Mouse (Mus musculus) olfactory bulb, adult 2 months (tissue): ENCODE measurements around the gene Myo1a. TPM values are rescaled to one million over a fixed set of nuclear protein-coding genes. Genes with fewer than 3 reads are reported as not detected.
A peak's percentile ranks its signal among the peaks of the same experiment; 100 is the strongest.
"Not testable (repeated sequence)": the region's sequence is repeated elsewhere in the genome, so short reads cannot be mapped to it uniquely, and the experiment has no call there.

ENCODE experiments used
- H3K27ac ChIP-seq: fragments of 200-500 bp; 2 replicates; pipeline ENCODE4 v1.5.1; 2012; ENCODE audit warnings: low read depth, low read length; ENCODE audit not compliant: insufficient read depth
- H3K4me1 ChIP-seq: fragments of 200-500 bp; 2 replicates; pipeline ENCODE4 v1.6.1; 2012; ENCODE audit warnings: low read length; ENCODE audit not compliant: control insufficient read depth, insufficient read depth
- H3K4me3 ChIP-seq: fragments of 200-500 bp; 2 replicates; pipeline ENCODE4 v1.5.1; 2012; ENCODE audit warnings: mild to moderate bottlenecking, low read depth, low read length, moderate library complexity; ENCODE audit not compliant: insufficient read depth
- CTCF ChIP-seq: fragments of 200-500 bp; IDR thresholded peaks from 2 replicates; pipeline ENCODE4 v1.5.1; 2012; ENCODE audit warnings: low read depth, mild to moderate bottlenecking, low read length, moderate library complexity; ENCODE audit not compliant: insufficient read depth
- POLR2A ChIP-seq: fragments of 200-500 bp; IDR thresholded peaks from 2 replicates; pipeline ENCODE4 v1.6.1; 2012; ENCODE audit warnings: mild to moderate bottlenecking, low read depth, low read length, moderate library complexity; ENCODE audit not compliant: insufficient read depth
- WGBS: fragments of 180-500 bp; shearing (Covaris S2); methylation state at CpG from one replicate; pipeline ENCODE4 v1.1.7; 2018; 5-methylcytosine and 5-hydroxymethylcytosine counted together
- polyA plus RNA-seq: library from polyadenylated mRNA; stranded (reverse); fragments of >200 nt; gene quantifications from 2 replicates; pipeline ENCODE4 v1.2.4, GENCODE M21; 2012; ENCODE audit warnings: low replicate concordance; ENCODE audit not compliant: missing spikeins, insufficient read depth, insufficient read length

Gene Myo1a
- polyA plus RNA-seq, 1 experiment, result not detected

- Histone ChIP-seq H3K4me3 (no peak overlapping the region), H3K27ac (no peak overlapping the region), H3K4me1 (peaks cover 12% of the 10 kb centered on the region)
- TF ChIP-seq CTCF, result no peak
- TF ChIP-seq POLR2A, result no peak
- WGBS, result 91% methylated on average over 8 of the region's 8 CpGs
These were observed 42.3 kb downstream of the Myo1a start for GRCm38 (mm10) chr10:127747254-127747653.

- H3K4me3 ChIP-seq, result no peak overlapping the region
- WGBS, result 27% methylated on average over 8 of the region's 8 CpGs
- TF ChIP-seq POLR2A (no peak), CTCF (no peak)
- peaks cover 12% of the 10 kb centered on the region for H3K4me1 ChIP-seq
- no peak overlapping the region for H3K27ac ChIP-seq
These were observed 44.1 kb downstream of the Myo1a start for GRCm38 (mm10) chr10:127748847-127749612.

DNA sequence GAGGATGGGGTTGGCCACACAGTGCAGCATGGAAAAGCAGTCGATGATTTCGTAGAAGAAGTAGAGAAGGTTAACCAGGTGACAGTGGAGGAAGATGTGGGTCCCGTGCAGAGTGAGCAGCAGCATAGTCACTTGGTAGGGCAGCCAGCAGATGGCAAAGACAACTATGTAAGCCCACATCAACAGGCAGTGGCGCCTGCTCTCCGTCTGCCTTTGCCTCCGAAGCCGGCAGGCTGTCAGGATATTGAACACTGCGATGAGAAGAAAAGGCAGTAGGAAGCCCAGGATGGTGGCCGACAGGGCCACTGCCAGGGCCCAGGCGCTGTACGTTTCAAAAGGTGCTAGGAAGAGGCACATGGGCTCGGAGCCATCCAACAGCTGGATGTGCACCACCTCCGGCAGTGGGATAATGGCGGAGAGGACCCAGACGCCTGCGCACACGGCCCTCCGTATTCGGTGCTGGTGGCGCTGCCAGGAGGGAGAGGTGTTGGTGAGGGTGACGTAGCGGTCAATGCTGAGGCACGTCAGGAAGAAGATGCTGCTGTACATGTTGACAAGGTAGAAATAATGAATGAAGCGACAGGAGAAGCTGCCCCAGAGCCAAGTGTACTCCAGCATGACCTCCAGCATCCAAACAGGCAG lies 45.3 kb downstream of the Myo1a start:
- no peak overlapping the region for H3K27ac ChIP-seq
- H3K4me1 ChIP-seq, result peaks cover 12% of the 10 kb centered on the region
- 63% methylated on average over 24 of the region's 24 CpGs for WGBS
- no peak for TF ChIP-seq POLR2A
- no peak for TF ChIP-seq CTCF
- H3K4me3 ChIP-seq, result peak overlapping the region; percentile 27

- Histone ChIP-seq H3K27ac (no peak within 1 kb of the TSS), H3K4me3 (peak within 1 kb of the TSS; percentile 27), H3K4me1 (peaks cover 16% of the 10 kb centered on the region)
- TF ChIP-seq POLR2A, result no peak
- no peak for TF ChIP-seq CTCF
- WGBS, result 70% methylated on average over 8 of the region's 8 CpGs
These were observed 46.6 kb downstream of the Myo1a start, which contains the start of gene Gpr182 for GRCm38 (mm10) chr10:127751548-127751947. Gene Gpr182 (minus strand): TSS chr10:127751732.

DNA sequence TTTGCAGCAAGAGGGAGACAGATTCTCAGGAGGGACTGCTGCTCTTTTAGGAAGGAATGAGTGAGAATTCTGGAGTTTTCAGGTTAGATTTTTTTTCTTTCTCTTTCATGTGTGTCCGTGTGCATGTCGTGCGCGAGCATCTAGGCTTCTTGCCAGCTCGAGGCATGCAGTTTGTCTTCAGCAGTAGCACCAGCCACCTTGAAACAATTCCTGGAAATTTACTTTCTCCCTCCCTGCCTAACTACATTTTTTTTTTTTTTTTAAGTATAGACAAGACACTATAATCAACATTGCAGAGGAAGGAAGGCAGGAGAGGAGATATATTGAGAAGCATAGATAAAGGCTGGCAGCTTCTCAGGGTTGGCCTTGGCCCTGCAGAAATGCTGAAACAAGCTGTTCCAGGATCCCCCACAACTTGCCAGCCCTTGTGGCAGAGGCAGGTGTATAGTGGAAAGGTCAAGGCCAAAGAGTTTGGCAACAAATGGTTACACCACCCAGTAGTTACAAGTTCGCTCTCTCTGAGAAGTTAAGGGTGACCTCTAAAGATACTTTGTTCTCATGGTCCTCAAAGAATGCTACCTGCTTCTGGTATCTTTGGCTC lies 49.7 kb downstream of the Myo1a start:
- H3K27ac ChIP-seq, result no peak overlapping the region
- no peak for TF ChIP-seq CTCF
- no peak for TF ChIP-seq POLR2A
- no peak overlapping the region for H3K4me3 ChIP-seq
- WGBS, result 80% methylated on average over 6 of the region's 6 CpGs
- peaks cover 12% of the 10 kb centered on the region for H3K4me1 ChIP-seq

- WGBS, result 68% methylated on average over 3 of the region's 3 CpGs
- H3K4me3 ChIP-seq, result no peak overlapping the region
- H3K4me1 ChIP-seq, result peaks cover 6% of the 10 kb centered on the region; the same call in 1 of the 2 replicates
- TF ChIP-seq CTCF (no peak), POLR2A (no peak)
- no peak overlapping the region for H3K27ac ChIP-seq
These were observed 50.3 kb downstream of the Myo1a start for GRCm38 (mm10) chr10:127755246-127755645.

GRCm38 (mm10) chr10:127755770-127756468 lies 50.9 kb downstream of the Myo1a start:
- peaks cover 4% of the 10 kb centered on the region; the same call in 1 of the 2 replicates for H3K4me1 ChIP-seq
- H3K27ac ChIP-seq, result no peak overlapping the region
- 58% methylated on average over 18 of the region's 18 CpGs for WGBS
- TF ChIP-seq POLR2A (no peak), CTCF (no peak)
- H3K4me3 ChIP-seq, result peak overlapping the region; percentile 11

- TF ChIP-seq POLR2A (no peak), CTCF (no peak)
- WGBS, result 76% methylated on average over 9 of the region's 9 CpGs
- Histone ChIP-seq H3K4me1 (peaks cover 8% of the 10 kb centered on the region; the same call in 1 of the 2 replicates), H3K27ac (no peak within 1 kb of the TSS), H3K4me3 (no peak within 1 kb of the TSS)
These were observed 54.5 kb downstream of the Myo1a start, which contains the start of the genes Rdh1 and Rdh16f1 for GRCm38 (mm10) chr10:127759181-127760110. Gene Rdh1 (plus strand): TSS chr10:127759721. Gene Rdh16f1 (plus strand): TSS chr10:127759787.

- 93% methylated on average over 10 of the region's 10 CpGs for WGBS
- H3K27ac ChIP-seq, H3K4me1 ChIP-seq, H3K4me3 ChIP-seq: not testable (repeated sequence)
These were observed 58.0 kb downstream of the Myo1a start for GRCm38 (mm10) chr10:127762926-127763325.
